15 mouse cellular contexts compared by ENCODE assay signal in genomic region chr6:142914676-142915075, GRCm38 (mm10). TPM values are rescaled to one million over a fixed set of nuclear protein-coding genes. Genes with fewer than 3 reads are reported as not detected.
"Had no signal": no experiment of that assay in that cellular context is flagged by ENCODE, and none has a peak within 500 bp of the region (broad histone marks: within the 10 kb centered on the region; RNA-seq: fewer than 3 reads in every experiment).

No protein-coding gene starts in this region.

- DNase-seq: kidney, adult 18-20 months; kidney, postnatal 14 days; lung, adult 2 months; lung, postnatal 36 days; right cerebral cortex, postnatal 14 days had no signal

- H3K27me3 ChIP-seq: kidney, embryonic 15.5 days; liver, embryonic 15.5 days; megakaryocyte, embryonic 14.5 days; midbrain, embryonic 15.5 days had no signal

- H3K4me3 ChIP-seq: kidney, embryonic 15.5 days; left cerebral cortex, adult 2 months; limb, embryonic 10.5 days; liver, embryonic 15.5 days; megakaryocyte, embryonic 14.5 days; midbrain, embryonic 15.5 days had no signal

- H3K9me3 ChIP-seq: kidney, embryonic 15.5 days; limb, embryonic 10.5 days; liver, embryonic 15.5 days; megakaryocyte, embryonic 14.5 days; midbrain, embryonic 15.5 days had no signal

- ATAC-seq: lung, postnatal 0 days; midbrain, embryonic 15.5 days had no signal

- H3K27ac ChIP-seq: kidney, embryonic 15.5 days; left cerebral cortex, adult 2 months; limb, embryonic 10.5 days; liver, embryonic 15.5 days; midbrain, embryonic 15.5 days had no signal

- H3K36me3 ChIP-seq: kidney, embryonic 15.5 days; limb, embryonic 10.5 days; liver, embryonic 15.5 days; midbrain, embryonic 15.5 days had no signal

- H3K9ac ChIP-seq: kidney, embryonic 15.5 days; liver, embryonic 15.5 days; midbrain, embryonic 15.5 days had no signal

- H3K4me2 ChIP-seq: kidney, embryonic 15.5 days; liver, embryonic 11.5 days; liver, embryonic 15.5 days; midbrain, embryonic 11.5 days; midbrain, embryonic 15.5 days had no signal

- H3K4me1 ChIP-seq: midbrain, embryonic 15.5 days had no signal

RNA-seq across cellular contexts. Expression of gene St8sia1, which starts 49.6 kb away (rescaled TPM):
- total RNA-seq: monocyte, adult 5-6 weeks had no signal
